Mouse (Mus musculus) limb, embryonic 14.5 days (tissue): ENCODE results near the gene Slc46a3. TPM values are rescaled to one million over a fixed set of nuclear protein-coding genes. Genes with fewer than 3 reads are reported as not detected.

Source experiments
- ATAC-seq: fragments of 200-750 bp; cut with Nextera tagmentation; 2 replicates; pipeline ENCODE4 v1.8.0; 2017; ENCODE audit warnings: low read depth, moderate number of reproducible peaks, moderate TSS enrichment; ENCODE audit not compliant: low FRiP score
- DNase-seq: peaks from one replicate; pipeline ENCODE4 v3.0.0-alpha.2; 2015; ENCODE audit warnings: low spot score
- H3K27ac ChIP-seq: fragments of 300-500 bp; sonication (generic); replicated peaks from 2 replicates; pipeline ENCODE4 v1.5.1; 2014; ENCODE audit warnings: low read depth, mild to moderate bottlenecking, low read length, moderate library complexity, mixed read lengths
- H3K27me3 ChIP-seq: fragments of 300-500 bp; sonication (generic); 2 replicates; pipeline ENCODE4 v1.6.1; 2014; ENCODE audit warnings: low read length, mixed read lengths; ENCODE audit not compliant: control insufficient read depth, insufficient read depth
- H3K36me3 ChIP-seq: fragments of 300-500 bp; sonication (generic); 2 replicates; pipeline ENCODE4 v1.6.1; 2014; ENCODE audit warnings: mild to moderate bottlenecking, low read length, moderate library complexity, mixed read lengths; ENCODE audit not compliant: control insufficient read depth, insufficient read depth
- H3K4me1 ChIP-seq: fragments of 300-500 bp; sonication (generic); 2 replicates; pipeline ENCODE4 v1.6.1; 2014; ENCODE audit warnings: antibody characterized with exemption, low read length, mixed read lengths; ENCODE audit not compliant: control insufficient read depth, insufficient read depth
- H3K4me2 ChIP-seq: fragments of 300-500 bp; sonication (generic); replicated peaks from 2 replicates; pipeline ENCODE4 v1.6.1; 2014; ENCODE audit warnings: low read depth, mild to moderate bottlenecking, low read length, moderate library complexity; ENCODE audit not compliant: severe bottlenecking
- H3K4me3 ChIP-seq: fragments of 300-500 bp; sonication (generic); replicated peaks from 2 replicates; pipeline ENCODE4 v1.5.1; 2014; ENCODE audit warnings: low read length
- H3K9ac ChIP-seq: fragments of 300-500 bp; sonication (generic); 2 replicates; pipeline ENCODE4 v1.6.1; 2014; ENCODE audit warnings: mild to moderate bottlenecking, low read depth, low read length, moderate library complexity; ENCODE audit not compliant: severe bottlenecking
- H3K9me3 ChIP-seq: fragments of 300-500 bp; sonication (generic); 2 replicates; pipeline ENCODE4 v1.6.1; 2016; ENCODE audit warnings: low read length; ENCODE audit not compliant: control insufficient read depth
- POLR2A ChIP-seq: fragments of 200-500 bp; IDR thresholded peaks from 2 replicates; pipeline ENCODE4 v1.8.0; 2012; ENCODE audit warnings: inconsistent platforms, mild to moderate bottlenecking, moderate library complexity, borderline replicate concordance; ENCODE audit not compliant: insufficient read depth, insufficient read length; ENCODE audit errors: extremely low read depth
- WGBS: fragments of 180-500 bp; shearing (Covaris S2); extraction: QIAGEN DNeasy Blood & Tissue Kit; methylation state at CpG from one replicate; pipeline ENCODE4 v1.1.7; 2014; 5-methylcytosine and 5-hydroxymethylcytosine counted together
- polyA plus RNA-seq, 2 experiments: library from polyadenylated mRNA; depleted of rRNA in 1 of 2; stranded (reverse) in 1 of 2; unstranded in 1 of 2; fragments of >200 nt; fragmentation: Nextera tagmentation in 1 of 2; extraction: Ambion mirVana in 1 of 2; gene quantifications; 2 replicates each; pipeline versions ENCODE4 v1.2.1 to v1.2.3; 2012 to 2014

The Slc46a3 gene
- polyA plus RNA-seq, 2 experiments = 3.0 to 3.4 TPM

GRCm38 (mm10) chr5:147893766-147894454 lies 705 bp downstream of the Slc46a3 start:
- peak overlapping the region; percentile 63 for H3K4me3 ChIP-seq
- no peak overlapping the region for H3K27ac ChIP-seq
- DNase-seq = peak; percentile 45
- no peak for TF ChIP-seq POLR2A
- H3K4me1 ChIP-seq = no peaks in the 10 kb centered on the region; the same call in 1 of the 2 replicates
- H3K9me3 ChIP-seq = no peaks in the 10 kb centered on the region
- no peak for ATAC-seq
- 3% methylated on average over 25 of the region's 25 CpGs for WGBS
- no peaks in the 10 kb centered on the region for H3K36me3 ChIP-seq
- peaks cover 9% of the 10 kb centered on the region; the same call in 1 of the 2 replicates for H3K27me3 ChIP-seq
- peak overlapping the region; percentile 45 for H3K9ac ChIP-seq
- H3K4me2 ChIP-seq = peak overlapping the region; percentile 98

GRCm38 (mm10) chr5:147893143-147893542 lies 1.5 kb downstream of the Slc46a3 start:
- H3K4me2 ChIP-seq = no peak overlapping the region
- peaks cover 9% of the 10 kb centered on the region; the same call in 1 of the 2 replicates for H3K27me3 ChIP-seq
- no peaks in the 10 kb centered on the region for H3K9me3 ChIP-seq
- H3K27ac ChIP-seq = no peak overlapping the region
- no peak for DNase-seq
- H3K4me3 ChIP-seq = no peak overlapping the region
- H3K4me1 ChIP-seq = no peaks in the 10 kb centered on the region; the same call in 1 of the 2 replicates
- no peaks in the 10 kb centered on the region for H3K36me3 ChIP-seq
- WGBS = 24% methylated on average over 9 of the region's 9 CpGs
- no peak for ATAC-seq
- no peak overlapping the region for H3K9ac ChIP-seq
- TF ChIP-seq POLR2A = no peak

GRCm38 (mm10) chr5:147892735-147893134 lies 1.9 kb downstream of the Slc46a3 start:
- DNase-seq (no peak), ATAC-seq (no peak)
- 33% methylated on average over 6 of the region's 6 CpGs for WGBS
- no peak overlapping the region for H3K4me2 ChIP-seq
- no peaks in the 10 kb centered on the region for H3K9me3 ChIP-seq
- no peaks in the 10 kb centered on the region for H3K36me3 ChIP-seq
- no peak for TF ChIP-seq POLR2A
- no peaks in the 10 kb centered on the region; the same call in 1 of the 2 replicates for H3K4me1 ChIP-seq
- H3K27ac ChIP-seq = no peak overlapping the region
- no peak overlapping the region for H3K9ac ChIP-seq
- H3K4me3 ChIP-seq = no peak overlapping the region
- H3K27me3 ChIP-seq = peaks cover 9% of the 10 kb centered on the region; the same call in 1 of the 2 replicates

GRCm38 (mm10) chr5:147888313-147889297 lies 6.0 kb downstream of the Slc46a3 start:
- TF ChIP-seq POLR2A = no peak

DNA sequence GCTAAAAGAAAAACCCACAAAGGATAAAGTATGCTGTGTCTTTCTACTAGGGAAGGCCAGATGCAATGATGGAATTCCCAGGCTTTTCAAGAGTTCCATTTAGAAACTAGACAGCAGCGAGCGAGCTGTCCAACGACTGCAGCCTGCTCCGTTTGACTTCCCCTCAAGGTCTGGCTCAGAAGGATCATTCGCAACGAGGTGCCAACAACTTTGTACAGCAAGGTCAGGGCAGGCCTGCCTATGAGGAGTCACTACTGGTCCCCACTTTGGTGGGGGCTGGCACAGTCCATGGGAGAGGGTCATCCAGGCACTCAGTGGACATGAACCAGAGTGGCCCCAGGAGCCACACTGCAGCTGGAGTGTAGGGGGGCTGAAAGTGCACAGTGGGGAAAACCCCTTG lies 11.0 kb downstream of the Slc46a3 start:
- WGBS = 81% methylated on average over 6 of the region's 6 CpGs
- Histone ChIP-seq H3K27ac (no peak overlapping the region), H3K4me2 (no peak overlapping the region), H3K9me3 (no peaks in the 10 kb centered on the region), H3K36me3 (peaks cover 16% of the 10 kb centered on the region), H3K27me3 (no peaks in the 10 kb centered on the region), H3K4me1 (no peaks in the 10 kb centered on the region), H3K4me3 (no peak overlapping the region), H3K9ac (no peak overlapping the region)
- TF ChIP-seq POLR2A = no peak
- ATAC-seq (no peak), DNase-seq (no peak)

More at GRCm38 (mm10) chr5:147888313-147889297, 6.0 kb downstream of the Slc46a3 start:
- Histone ChIP-seq H3K27ac (no peak overlapping the region), H3K4me1 (no peaks in the 10 kb centered on the region), H3K4me2 (no peak overlapping the region), H3K9ac (no peak overlapping the region), H3K27me3 (peaks cover 7% of the 10 kb centered on the region; the same call in 1 of the 2 replicates), H3K9me3 (no peaks in the 10 kb centered on the region), H3K36me3 (no peaks in the 10 kb centered on the region), H3K4me3 (no peak overlapping the region)
- no peak for ATAC-seq
- DNase-seq = no peak
- 89% methylated on average over 9 of the region's 12 CpGs for WGBS
